Mouse (Mus musculus): Measurements from ENCODE around the gene Lhfpl3.
"Not testable (repeated sequence)": the region's sequence is repeated elsewhere in the genome, so short reads cannot be mapped to it uniquely, and the experiment has no call there.

Gene Lhfpl3

DNA sequence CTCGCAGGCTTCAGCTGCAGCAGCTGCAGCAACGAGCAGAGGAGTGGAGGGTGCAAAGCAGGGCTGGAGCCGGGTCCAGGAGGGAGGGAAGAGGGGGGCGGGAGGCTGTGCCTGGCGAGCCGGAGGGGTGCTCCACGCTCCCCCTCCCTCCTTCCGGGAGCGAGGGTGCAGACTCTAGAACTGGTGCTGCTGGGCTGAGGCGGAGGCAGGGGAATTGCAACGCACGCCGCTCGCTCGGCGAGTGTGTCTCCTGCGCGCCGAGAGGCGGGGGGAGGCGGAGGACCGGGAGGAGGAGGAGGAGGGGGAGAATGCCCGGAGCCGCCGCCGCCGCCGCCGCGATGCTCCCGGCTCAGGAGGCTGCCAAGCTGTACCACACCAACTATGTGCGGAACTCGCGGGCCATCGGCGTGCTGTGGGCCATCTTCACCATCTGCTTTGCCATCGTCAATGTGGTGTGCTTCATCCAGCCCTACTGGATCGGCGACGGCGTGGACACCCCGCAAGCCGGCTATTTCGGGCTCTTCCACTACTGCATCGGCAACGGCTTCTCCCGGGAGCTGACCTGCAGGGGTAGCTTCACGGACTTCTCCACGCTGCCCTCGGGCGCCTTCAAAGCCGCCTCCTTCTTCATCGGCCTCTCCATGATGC is at the start of gene Lhfpl3:
Lhfpl3 (plus strand) TSS at position 175 of the 648 bp plus-strand sequence.
- DNase-seq (ENCODE audit: low read depth in 2 of 2, low spot score in 2 of 2) = no peak

DNA sequence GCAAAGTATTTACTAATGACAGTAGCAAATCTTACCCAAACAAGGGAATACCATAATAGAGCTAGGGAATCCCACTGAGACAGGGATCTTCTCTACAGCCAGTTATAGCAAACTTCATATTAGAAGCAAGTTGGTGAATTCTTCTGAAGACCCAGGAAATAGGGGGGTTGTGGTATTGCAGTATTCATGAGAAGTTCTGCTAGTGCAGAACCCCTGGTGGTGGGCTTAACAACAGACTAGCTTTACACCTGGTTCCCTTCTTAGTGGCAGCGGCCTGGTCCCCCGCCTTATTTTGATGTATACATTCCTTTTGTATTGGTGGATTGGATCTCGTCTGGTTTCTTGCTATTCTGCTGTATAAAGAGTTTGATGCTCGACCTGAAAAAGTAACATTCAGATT is 39.6 kb upstream of the Lhfpl3 start:
- not testable (repeated sequence) for DNase-seq (ENCODE audit: low read depth in 2 of 2, low spot score in 2 of 2)

DNA sequence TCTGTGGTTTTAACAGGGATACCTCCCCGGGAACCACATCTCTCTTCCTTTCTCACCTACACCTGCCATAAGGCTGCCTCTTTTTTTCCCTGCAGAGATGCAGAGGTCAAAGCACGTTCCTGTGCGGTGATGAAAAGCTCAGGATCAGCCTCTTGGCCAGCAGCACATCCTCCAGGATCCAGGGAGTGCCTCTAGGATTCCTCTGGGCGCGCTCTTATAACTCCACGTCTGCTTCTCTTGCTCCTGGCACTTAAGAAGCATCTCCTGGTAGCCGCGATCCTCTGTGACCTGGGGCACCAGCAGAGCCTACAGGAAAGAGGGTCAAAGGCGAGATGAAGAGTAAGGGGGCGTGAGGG is 352 bp upstream of the Lhfpl3 start:
- DNase-seq (ENCODE audit: low read depth in 2 of 2, low spot score in 2 of 2) = no peak

DNA sequence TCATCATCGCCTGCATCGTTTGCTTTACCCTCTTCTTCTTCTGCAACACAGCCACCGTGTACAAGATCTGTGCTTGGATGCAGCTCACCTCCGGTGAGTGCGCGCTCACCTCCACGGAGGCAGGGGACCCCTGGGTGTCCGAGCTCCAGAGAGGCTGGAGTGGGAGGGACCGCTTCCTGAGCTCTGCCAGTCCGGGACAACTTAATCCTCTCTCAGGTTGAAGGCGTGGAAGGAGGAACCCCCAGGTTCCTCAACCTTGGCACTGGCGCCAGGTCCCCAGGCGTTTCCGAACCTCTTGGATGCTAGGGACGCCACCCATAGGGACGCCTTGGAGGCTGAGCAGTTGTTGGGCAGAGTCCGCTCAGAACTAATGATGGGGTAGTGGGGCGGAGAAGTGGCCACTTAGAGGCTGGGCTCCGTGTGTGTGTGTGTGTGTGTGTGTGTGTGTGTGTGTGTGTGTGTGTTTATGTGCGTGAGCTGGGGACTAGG is 718 bp downstream of the Lhfpl3 start:
- DNase-seq (ENCODE audit: low read depth in 2 of 2, low spot score in 2 of 2) = no peak

DNA sequence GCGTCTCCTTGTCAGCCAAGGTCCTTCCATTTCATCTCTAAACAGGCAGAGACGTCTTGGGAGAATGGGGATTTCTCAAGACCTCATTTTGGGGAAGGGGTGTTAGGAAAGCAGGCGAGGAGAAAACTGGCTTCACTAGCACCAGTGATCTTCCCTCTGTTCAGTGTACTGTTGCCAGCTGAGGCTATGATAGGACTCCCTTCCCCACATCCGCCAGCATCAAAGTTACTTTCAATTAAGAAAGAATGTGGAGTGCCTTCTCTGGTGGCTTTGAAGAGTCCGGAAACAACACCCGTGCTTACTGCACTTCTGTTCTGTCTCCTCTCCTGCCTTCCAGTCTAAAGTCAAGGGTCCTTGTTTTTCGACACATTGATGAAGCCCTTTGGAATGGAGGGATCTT is 1.4 kb downstream of the Lhfpl3 start:
- no peak for DNase-seq (ENCODE audit: low read depth in 2 of 2, low spot score in 2 of 2)

DNA sequence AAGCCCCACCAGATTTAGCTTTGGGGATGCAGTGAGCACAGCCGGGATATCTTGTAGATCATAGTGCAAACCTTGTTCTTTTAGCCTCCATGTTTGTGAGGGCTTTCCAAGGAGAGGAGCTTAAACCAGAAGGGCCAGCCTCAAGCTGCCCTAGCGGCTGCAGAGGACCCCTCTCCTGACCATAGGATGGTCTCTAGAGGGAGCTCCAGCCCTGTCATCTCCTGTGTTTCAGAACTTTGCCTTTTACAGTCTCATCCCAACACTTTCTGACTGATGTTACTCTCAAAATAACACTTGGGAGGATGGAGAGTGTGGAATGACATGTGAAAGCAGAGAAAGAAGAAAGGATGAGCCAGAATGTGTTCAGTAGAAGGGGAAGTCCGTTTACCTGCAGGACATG is 11.4 kb downstream of the Lhfpl3 start:
- no peak for DNase-seq (ENCODE audit: low read depth in 2 of 2, low spot score in 2 of 2)

DNA sequence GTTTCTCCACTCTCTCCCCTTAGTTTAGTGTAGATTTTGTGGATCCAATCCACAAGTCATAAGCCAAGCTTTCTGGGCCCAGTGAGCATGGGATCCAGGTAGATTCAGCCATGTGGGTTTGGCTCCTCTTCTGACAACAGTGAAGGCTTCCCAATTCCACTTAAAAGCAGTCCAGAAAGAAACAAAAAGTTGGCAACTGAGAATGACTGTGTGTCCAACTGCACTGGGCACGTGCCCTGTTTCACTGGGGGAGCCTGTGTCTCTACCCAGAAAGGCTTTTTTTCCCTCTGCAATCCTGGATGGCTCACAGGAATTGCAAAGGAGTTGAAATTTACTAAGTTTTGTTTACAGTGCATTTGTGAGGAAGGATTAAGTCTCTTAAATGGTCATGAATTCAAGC is 24.9 kb downstream of the Lhfpl3 start:
- DNase-seq (ENCODE audit: low read depth in 2 of 2, low spot score in 2 of 2) = no peak

DNA sequence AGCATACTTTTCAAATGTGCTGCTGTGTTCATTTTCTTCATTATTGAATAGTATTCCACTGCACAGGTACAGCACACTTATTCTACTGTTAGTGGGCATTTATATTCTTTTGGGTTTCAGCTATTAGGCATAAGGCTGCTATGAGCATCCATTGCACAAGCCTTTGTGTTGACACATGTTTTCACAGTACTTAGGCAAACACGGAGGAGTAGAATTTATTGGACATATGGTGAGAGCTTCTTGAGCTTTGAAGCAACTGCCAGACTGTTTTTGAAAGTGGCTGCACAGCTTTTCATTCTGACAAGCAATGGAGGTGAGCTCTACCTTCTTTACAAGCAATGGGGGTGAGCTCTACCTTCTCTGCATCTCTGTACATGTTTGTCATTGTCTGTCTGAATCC is 49.5 kb downstream of the Lhfpl3 start:
- no peak for DNase-seq (ENCODE audit: low read depth in 2 of 2, low spot score in 2 of 2)

DNA sequence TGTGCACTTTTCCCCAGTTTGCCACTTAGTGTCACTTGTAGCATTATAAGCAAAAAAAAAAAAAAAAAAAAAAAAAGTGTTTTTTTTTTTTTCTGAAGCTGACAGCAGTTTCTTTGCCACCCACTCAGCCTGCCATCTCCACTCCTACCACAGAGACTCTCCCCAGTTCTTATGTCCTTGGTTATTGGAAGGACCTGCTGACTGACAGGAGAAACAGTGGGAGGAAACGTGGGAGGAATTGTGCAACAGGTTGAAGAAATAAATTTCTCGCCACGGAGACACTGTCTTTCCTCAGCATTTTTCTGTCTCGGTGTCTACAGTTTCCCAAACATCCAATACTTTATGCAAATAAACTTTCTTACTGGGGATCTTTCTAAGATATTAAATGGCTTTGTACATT is 67.6 kb downstream of the Lhfpl3 start:
- no peak for DNase-seq (ENCODE audit: low read depth in 2 of 2, low spot score in 2 of 2)

DNA sequence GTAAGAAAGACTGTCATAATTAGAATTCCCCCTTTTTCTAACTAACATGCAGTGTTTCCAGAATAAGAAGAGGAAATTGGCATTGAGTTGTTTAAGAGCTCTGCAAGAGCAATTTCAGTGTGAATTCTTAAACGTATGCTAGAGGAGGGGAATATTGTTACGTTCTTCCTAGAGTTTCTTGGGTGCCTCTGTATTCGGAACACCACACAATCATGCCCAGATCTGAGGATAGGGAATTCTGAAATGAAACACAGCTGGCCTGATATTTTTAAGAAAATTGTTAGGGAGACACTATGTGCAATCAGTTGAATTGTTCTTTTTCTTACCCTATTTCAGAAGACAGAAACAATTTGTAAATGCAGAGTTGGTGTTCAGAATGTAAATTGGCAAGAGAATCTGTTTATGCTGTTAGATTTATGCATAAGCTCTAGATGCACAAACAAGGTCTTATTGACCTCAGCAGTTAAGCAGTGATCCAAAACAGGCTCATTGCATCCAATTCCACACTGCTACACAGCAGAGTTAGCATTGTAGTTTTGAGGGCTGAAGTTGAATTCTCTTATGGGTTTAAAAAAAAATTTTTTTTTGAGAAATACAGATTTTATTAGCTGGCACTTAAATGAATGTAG is 84.1 kb downstream of the Lhfpl3 start:
- no peak for DNase-seq (ENCODE audit: low read depth in 2 of 2, low spot score in 2 of 2)

DNA sequence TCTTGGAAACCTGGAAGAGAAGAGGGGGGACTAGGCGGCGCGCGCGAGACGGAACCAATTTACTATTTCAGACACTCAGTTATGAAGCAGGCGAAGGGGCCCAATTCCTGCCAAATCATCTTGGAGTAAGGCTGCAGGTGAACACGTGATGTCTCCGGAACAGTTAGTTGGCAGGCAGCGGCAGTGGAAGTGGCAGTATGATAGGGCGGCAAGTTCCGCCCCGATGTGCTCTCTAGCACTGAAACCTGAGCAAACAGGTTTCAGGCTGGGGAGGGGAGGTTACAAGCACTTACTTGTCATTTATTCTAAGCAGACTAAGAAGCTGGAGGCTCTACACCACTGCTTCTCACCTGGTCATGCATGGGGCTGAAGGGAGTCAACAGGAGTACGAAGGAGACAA is 105.7 kb downstream of the Lhfpl3 start:
- no peak for DNase-seq (ENCODE audit: low read depth in 2 of 2, low spot score in 2 of 2)

DNA sequence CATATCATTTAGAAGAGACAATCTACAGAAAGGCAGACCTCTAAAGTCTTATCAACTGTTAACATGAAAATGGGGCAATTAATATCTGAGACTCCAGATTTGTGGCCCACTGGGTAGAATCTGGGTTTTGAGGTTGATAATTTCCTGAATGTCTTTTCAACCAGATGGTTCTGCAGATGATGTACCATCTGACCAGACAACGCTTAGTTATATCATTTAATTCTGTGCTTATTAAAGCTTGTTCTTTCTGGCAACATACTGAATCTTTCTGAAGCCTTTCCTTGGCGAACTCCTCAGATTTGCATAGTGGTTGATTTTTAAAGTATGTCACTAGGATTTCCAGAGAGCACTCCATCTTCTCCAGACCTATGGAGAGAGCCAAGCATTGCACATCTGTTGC is 107.6 kb downstream of the Lhfpl3 start:
- no peak for DNase-seq (ENCODE audit: low read depth in 2 of 2, low spot score in 2 of 2)

DNA sequence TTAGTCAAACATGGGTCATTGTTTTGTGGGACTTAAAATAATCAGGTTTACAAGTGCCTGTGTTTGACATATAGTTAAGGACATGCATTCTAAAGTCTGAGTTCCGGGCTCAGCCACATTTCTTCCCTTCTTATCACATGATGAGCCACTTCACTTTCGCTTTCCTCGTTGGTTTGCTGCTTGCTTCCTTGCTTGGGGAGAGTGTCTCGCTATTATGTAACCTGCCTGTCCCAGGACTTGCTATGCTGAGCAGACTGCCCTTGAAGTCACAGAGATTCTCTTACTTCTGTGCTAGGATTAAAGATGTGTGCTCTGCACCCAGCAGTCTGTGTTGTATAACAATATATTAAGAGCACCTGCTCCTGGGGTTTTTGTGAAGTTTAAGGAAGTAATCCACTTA is 110.6 kb downstream of the Lhfpl3 start:
- DNase-seq (ENCODE audit: low read depth in 2 of 2, low spot score in 2 of 2) = no peak

DNA sequence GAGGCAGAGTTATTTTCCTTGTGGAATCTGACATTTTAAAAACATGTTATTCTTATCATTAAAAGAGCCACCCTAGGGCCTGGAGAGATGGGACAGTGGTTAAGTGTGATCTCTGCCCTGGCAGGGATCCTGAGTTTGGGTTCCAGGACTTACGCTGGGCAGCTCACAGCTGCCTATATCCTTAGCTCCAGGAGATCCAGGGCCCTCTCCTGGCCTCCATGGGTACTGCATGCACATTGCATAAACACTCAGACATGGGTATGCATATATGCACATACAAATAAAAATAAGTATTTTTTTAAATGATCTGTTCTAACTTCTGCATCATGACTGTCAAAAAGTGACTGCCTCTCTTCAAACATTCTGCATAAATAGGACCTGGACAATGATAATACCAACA is 115.5 kb downstream of the Lhfpl3 start:
- DNase-seq (ENCODE audit: low read depth in 2 of 2, low spot score in 2 of 2) = no peak

DNA sequence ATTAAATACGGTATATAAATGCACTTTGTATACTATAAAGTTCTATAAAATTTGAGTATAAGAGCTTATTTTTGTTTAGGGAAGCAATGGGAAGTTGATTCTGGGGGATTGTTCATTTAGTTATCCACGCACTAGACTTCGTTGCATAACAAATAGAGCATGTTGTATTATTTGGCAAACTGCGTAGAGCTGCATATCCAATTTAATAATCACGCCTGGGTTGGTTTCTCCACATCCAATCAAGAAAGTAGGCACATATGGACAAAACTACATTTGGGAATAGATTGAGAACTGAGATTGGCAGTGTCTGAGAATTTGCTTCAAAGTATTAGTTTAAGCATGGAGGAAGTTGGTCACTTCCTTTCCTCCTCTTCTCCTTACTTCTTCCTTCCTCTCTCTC is 123.2 kb downstream of the Lhfpl3 start:
- DNase-seq (ENCODE audit: low read depth in 2 of 2, low spot score in 2 of 2) = no peak

DNA sequence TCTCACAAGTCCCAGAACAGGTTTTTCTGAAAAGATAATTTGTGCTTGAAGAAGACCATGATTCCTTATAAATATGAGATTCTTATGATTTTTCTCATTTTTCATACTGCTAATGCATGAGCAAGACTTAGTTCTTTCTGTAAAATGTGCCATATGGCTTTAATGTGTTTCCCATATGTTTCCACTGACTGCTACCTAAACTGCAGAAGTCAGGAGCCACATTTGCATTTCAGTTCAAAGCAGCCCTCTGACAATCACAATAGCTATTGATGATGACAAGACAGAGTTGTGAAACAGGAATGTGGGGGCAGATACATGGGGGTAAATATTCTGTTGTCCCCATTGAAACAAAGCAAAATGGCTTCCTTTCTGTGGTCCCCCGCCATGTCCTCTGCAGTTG is 126.6 kb downstream of the Lhfpl3 start:
- no peak for DNase-seq (ENCODE audit: low read depth in 2 of 2, low spot score in 2 of 2)

DNA sequence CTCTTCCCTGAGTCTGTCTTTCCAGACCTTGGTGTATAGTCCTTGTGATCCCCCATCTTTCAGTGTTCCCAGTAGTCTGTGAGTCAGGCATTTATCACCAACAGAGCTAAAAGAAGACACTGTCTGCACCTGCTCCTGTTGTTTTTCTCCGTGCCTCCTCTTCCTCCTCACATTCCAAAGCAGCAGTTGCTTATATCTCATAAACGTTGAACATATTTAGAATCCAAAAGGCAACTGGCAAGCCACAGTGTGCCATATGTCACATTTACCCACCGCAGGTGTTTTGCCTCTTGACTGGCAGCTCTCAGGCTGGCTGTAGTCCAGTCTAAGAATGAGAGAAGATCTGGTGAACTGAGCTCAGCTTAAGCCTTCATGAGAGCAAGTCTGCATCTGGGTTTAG is 142.5 kb downstream of the Lhfpl3 start:
- no peak for DNase-seq (ENCODE audit: low read depth in 2 of 2, low spot score in 2 of 2)

DNA sequence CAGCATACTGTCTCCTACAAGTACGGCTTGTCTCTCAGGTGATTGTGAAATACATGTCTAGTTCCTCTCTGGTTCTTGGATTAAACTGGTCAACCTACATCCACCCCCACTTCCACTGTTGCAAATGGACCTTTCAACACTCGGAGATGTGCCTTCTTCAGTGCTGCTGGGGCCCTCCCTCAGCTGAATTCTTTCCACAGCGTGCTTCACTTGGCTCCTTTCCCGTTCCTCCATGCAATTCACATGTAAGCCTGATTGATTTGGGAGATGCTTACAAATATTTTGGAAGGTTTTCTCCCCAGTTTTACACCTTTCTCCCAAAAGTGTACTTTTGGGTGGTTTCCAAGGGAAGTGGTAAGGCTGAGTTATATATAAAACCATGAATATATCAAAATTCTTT is 143.6 kb downstream of the Lhfpl3 start:
- no peak for DNase-seq (ENCODE audit: low read depth in 2 of 2, low spot score in 2 of 2)

DNA sequence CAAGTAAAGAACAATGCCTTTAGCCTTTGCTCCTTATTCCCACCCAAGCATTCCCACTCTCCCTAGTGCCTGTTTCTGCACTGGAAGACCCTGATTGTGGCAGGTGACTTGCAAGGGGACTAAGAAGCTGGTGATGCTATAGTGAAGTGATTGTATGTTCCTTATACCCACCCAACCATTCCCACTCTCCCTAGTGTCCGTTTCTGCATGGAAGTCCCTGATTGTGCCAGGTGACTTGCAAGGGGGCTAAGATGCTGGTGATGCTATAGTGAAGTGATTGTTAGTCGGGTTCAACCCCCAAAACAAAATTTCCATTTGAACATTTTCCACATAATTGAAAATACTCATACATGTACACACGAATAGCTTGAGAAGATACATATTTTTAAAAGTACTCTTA is 151.4 kb downstream of the Lhfpl3 start:
- DNase-seq (ENCODE audit: low read depth in 2 of 2, low spot score in 2 of 2) = no peak

DNA sequence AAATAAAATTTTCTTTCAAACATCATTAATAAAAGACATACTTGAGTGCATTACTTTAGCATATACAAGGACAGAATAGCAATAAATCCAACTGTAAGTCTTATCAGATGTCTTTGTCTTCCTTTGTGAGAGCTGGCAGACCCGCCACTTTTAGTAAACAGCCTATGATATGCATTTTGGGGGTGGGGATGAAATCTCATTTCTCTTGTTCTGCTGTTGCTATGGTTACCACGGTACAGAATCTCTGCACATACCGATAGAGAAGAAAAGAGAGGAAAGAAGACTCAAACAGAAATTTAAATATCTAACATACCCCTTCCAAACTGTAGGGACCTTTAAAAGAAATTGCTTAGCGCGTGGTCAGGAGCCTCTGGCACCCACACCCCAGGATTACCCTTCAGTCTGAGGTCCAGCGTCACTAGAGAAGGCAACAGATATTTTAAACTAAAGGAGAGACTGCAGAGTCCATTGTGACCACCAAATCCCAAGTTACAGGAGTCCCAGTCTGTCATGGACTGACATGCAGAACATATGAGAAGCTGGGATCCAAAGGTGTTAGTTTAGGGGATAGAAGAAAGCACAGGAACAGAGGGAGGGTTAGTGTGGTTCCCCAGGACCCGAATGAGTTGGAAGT is 151.9 kb downstream of the Lhfpl3 start:
- no peak for DNase-seq (ENCODE audit: low read depth in 2 of 2, low spot score in 2 of 2)

DNA sequence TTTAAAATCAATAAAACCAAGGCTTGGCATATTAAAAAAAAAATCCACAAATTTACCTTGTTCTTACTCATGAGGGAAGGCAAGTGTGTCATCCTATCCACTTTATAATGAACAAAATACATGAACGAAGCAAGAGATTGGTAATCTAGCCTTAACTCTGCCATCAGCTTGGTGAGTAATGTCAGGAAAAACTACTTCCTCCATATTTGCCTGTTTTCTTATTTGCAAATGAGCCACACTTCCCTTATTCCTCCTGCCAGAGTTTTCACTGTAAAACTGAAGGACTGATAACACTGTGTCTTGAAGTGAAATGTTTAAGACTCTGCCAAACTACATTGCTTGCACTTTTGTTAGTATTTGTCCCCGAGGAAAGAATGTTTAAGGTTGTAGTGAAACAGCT is 152.7 kb downstream of the Lhfpl3 start:
- no peak for DNase-seq (ENCODE audit: low read depth in 2 of 2, low spot score in 2 of 2)

DNA sequence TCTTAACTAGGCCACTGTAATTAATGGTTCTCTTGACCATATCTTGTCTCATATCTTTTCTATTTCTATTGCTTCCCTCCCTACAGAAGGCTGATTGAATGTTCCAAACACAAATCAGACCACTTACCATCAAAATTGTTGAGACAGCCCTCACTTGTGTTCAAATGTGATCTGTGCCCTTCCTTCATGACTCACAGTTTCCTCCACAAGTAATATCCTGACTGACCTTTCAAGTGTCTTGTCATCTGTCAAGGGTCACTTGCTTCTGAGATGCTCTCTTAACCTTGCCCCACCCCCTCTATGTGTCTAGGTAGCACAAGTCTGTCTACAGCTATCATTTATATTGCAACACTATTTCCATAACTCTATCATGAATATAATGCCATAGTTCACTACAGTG is 154.1 kb downstream of the Lhfpl3 start:
- no peak for DNase-seq (ENCODE audit: low read depth in 2 of 2, low spot score in 2 of 2)

DNA sequence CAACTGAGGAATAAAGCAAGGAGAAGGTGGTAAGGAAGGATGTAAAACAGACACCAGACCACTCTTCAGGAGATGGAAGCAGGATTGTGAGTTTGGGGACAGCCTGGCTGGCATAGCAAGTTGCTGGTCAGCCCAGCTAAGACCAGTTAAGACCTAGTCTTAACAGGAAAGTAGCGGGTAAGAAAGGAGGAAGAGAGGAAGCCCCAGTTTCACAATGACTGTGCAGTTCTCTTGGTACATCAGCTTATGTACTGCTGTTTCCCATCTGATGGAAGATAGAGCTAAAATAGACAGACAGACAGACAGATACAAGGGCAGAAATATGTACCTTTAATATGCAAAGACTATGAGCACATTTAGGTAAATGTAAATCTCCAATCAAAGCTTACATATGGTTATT is 171.3 kb downstream of the Lhfpl3 start:
- no peak for DNase-seq (ENCODE audit: low read depth in 2 of 2, low spot score in 2 of 2)

Measured in CD8-positive naive resting alpha-beta T cell, adult 2 months (primary cell).